Mouse (Mus musculus) cerebellum, postnatal 36 days (tissue): ENCODE data around the gene Ptprt.

Source experiments
- DNase-seq, 2 experiments: peaks; one replicate each; pipeline ENCODE4 v3.0.0; 2021 to 2022; ENCODE audit warnings: mixed read lengths in 2 of 2

The Ptprt gene

DNA sequence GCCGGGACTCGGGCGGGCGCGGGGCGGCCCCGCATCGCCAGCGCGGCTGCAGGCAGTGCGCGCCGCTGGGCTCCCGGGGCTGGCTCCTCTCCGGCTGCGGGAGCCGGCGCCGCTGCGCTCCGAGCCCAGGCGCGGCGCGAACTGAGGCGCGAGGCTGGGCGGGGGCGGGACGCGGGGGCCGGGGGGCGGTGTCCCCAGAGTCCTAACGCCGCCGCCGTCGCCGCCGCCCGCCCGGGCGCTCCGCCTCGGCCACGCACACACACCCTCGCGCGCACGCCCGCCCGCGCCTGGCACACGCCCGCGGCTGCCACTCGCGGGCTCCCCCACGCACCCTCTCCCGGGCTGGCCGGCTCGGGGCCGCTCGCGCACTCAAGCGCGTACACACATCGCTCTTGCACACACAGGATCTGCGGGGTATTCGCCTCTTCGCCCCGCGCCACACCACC lies at the start of gene Ptprt:
Ptprt (minus strand) TSS at position 207 of the 446 bp plus-strand sequence.
- DNase-seq = peak; percentile 42 to 55

DNA sequence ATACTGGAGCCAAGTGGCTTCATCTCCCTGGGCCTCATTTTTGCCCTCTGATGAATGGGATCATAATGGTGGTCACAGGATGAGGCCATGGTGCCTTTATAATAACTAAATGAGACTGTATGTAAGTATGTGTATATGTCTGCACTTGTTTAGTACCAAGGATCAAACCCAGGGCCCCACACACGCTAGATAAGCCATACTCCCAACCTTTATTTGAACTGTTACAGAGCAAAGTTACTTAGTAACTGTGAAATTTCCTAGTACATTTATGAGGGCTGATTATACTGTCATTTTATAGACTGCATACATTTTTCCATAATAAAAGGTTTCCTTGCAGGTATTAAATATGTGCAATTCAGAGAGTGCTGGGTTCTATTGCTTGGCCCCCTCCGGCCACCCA lies 49.5 kb upstream of the Ptprt start:
- no peak for DNase-seq

DNA sequence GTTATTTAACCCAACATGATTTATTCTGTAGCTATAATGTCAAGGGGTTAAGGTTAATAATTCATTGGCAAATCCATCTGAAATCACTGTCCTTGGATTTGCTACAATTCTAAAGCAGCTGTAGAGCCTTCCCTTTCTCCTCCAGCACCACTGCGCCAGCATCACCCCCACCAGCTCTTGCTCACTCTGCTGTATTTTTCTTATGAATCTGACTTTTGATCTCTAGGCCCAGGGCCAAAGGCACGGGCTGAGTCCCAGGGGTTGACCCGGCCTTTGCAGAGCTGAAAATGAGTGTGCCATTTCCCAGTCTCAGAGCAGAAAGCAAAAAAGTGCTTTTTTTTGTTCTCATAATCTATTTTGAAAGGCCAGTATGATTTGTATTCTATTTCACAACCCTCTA lies 38.7 kb upstream of the Ptprt start:
- no peak for DNase-seq

- DNase-seq = no peak
These were observed 38.1 kb upstream of the Ptprt start for GRCm38 (mm10) chr2:162699036-162699435.

DNA sequence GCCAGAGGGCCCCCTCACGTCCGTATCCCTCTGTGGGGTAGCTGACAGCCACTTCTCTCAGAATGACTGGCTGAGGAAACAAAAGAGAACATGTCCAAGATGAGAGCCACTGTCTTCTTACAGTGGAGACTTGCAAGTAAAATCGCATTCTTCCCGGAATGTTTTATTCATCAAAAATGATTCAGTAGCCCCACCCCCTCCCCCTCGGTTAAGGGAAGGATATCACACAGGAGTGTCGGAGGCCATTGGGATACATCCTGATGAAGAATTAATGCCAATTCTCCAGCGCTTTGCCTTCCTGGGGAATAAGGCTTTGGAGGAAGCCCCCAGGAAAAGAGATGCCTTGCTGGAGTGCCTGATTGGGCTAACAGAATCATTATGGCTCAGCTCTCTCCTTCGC lies 37.1 kb upstream of the Ptprt start:
- DNase-seq = no peak

DNA sequence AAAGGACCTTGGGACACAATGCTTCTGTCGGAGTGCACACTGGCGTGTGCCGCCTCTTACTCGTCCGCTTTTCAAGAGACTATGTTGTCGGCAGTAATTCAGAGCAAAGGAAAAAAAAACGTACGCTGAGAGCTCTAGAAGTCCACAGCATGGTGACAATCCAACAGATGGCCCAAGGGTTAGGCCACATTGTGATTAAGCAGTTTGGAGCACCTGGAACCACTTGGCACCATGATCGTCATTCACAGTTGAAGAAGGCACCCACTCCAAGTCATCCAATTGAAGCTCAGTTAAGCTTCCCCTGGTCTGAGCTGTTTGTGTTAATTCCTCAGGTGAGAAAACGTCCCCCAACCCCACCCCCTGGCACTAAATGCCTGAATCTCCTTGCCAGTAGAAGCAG lies 36.2 kb upstream of the Ptprt start:
- peak; percentile 22 to 26 for DNase-seq

DNA sequence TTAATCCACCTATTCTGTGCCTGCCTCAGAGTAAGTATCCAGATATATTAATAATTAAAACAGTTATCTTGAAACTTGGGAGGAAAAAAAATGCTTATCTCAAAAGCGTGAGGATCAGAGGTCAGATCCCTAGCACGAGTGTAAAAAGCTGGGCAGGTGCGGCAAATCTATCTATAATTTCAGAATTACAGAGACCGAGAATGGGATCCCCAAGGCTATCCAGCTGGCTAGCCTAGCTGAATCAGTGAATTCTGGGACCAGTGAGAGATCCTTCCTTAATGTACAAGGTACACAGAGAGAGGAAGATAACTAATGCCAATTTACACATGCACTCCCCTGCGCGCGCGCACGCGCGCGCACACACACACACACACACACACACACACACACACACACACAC lies 31.2 kb upstream of the Ptprt start:
- no peak for DNase-seq

GRCm38 (mm10) chr2:162682674-162683073 lies 21.7 kb upstream of the Ptprt start:
- DNase-seq = peak; percentile 50 to 58

DNA sequence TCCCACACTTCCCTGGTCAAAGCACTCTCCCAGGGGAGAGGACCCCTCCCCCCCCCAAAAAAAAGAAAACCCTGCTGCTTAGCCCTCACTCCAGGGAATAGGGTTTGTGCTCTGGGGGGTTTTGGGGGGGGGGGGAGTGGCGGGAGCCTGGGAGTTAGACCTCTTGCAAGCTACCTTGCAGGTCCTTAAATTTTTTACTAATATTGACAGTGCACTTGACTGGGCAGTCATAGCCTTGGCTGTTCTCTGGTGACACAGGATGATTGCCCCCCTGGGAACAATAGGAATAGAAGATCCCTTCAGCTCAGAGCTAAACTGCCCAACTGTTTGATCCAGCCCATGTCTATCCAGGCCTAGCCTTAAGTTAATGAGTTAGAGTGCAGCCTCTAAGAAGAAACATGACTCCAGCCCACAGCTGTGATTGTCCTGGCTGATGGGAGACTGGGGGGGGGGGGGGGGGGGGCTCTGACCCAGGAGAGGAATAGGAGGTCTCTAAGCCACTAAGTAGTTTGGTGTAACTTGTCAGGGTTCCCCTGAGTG lies 1.6 kb upstream of the Ptprt start:
- DNase-seq = no peak

GRCm38 (mm10) chr2:162661733-162662132 lies 786 bp upstream of the Ptprt start:
- DNase-seq = no peak

- peak in 1 of 2 experiments; percentile 38 for DNase-seq
These were observed 561 bp downstream of the Ptprt start for GRCm38 (mm10) chr2:162660231-162660940.

- DNase-seq = peak; percentile 90 to 96
These were observed 1.9 kb downstream of the Ptprt start for GRCm38 (mm10) chr2:162658997-162659396.

DNA sequence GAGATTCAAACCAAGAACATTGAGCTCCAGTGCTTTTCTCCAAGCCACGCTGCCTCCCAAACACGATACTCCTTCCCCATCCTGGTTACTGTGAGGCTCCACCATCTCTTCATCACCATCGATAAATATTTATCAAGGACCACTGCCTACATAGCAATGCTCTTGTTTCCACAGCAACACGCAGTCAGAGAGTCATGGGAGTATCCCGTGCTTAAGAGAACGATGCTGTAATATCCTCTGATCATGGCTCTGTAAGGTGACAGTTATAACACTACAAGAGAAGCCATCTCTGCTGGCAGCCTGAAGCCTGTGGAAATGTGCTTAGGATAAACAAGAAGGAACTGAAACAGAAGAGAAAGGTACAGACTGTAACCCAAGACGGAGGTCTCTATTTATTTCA lies 3.4 kb downstream of the Ptprt start:
- DNase-seq = no peak

GRCm38 (mm10) chr2:162654416-162654815 lies 6.5 kb downstream of the Ptprt start:
- DNase-seq = no peak

- peak; percentile 87 to 90 for DNase-seq
These were observed 22.3 kb downstream of the Ptprt start for GRCm38 (mm10) chr2:162638676-162639075.

- DNase-seq = no peak
These were observed 23.4 kb downstream of the Ptprt start for GRCm38 (mm10) chr2:162637537-162637936.

GRCm38 (mm10) chr2:162636387-162637009 lies 24.4 kb downstream of the Ptprt start:
- no peak for DNase-seq

DNA sequence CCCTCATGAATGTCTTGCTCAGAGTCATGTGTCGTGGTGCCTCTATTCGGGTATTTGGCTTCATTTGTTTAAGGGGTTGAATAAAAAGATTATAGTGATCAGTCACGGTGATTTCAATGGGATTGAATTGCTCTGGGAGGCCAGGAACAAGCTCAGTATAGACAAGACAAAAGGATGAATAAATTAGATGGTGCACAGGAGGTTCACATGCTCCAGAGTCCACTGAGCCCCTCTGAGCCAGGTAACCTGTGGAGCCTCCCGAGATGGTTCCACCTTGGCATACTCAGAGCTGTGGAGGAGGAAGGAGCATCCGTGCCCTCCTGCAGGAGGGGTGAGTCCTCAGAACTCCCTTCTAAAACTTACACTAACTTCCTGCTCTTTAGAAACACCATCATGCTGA lies 26.0 kb downstream of the Ptprt start:
- no peak for DNase-seq

- DNase-seq = no peak
These were observed 34.9 kb downstream of the Ptprt start for GRCm38 (mm10) chr2:162626076-162626475.

DNA sequence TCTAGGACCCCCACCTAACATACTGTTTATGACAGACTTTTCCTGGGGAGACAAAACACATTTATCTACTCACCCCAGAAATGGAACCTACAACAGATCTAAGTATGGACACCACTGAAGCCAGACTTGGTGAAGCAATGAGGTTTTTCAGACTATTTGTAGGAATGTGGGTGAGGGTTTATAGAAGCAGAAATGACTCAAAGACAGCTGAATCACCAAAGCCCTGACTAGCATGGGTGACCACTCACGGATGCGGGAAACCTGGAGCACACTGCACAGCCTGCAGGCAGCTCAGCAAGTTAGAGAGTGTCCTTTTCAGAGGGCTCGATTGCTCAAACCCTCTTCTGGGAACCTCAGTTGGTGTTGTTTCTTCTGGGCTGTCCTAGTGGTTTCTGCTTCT lies 36.2 kb downstream of the Ptprt start:
- DNase-seq = no peak

DNA sequence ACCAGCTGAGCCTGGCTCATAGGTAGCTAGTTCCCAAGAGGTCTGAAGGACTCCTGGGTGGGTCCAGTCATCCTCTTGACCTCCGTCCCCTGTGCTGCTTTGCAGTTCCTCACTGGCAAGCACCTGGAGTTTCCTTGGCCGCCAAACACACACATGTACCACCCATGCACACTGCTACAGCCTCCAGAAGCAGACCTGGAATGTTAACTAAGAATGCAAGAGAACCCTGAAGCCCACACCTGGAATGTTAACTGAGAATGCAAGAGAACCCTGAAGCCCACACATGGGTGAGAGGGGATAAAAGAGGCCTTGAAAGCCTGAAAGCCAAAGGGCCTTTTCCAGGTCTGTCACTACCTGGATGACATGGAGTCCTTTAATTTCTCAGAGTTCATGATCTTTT lies 46.7 kb downstream of the Ptprt start:
- no peak for DNase-seq

- no peak for DNase-seq
These were observed 47.5 kb downstream of the Ptprt start for GRCm38 (mm10) chr2:162613480-162613879.

DNA sequence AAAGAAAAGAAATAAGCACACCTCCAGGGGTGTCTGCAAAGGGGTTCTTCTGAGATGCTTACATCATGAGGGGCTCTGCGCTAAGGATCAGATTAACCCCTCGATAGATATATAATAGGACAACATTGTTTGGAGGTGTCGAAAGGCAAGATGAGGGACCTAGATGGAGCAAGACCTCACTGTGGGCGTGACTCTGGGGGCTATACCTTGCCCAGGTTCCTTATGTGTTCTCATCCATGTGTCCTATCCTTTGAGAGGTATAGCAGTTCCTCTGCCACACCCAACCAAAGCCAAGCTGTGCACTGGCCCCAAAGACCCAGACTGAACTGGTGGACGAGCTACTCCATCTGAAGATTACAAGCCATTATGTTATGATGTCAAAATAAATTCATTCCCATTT lies 58.2 kb downstream of the Ptprt start:
- no peak for DNase-seq

DNA sequence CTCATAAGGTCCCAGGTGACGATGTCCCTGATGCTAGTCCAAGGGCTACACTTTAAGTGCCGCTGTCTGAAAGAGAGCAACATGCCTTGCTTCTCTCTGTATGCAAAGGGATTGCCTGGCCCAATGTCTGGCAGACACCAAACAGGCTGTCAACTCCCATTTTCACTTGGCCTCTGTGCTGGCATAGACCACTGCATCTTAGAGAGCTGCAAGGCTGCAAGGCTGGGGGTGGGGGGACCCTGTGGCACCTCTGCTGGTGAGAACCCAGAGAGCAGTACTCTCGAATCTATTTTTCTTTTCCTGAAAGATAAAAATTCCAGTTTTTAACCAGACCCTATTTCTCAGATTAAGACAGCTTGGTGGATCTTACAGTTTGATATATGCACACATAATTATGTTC lies 69.6 kb downstream of the Ptprt start:
- no peak for DNase-seq
